Mouse (Mus musculus) spleen, postnatal 4 days (tissue): ENCODE results near the gene Tap1.
"Not testable (repeated sequence)": the region's sequence is repeated elsewhere in the genome, so short reads cannot be mapped to it uniquely, and the experiment has no call there.

Source experiments
- DNase-seq, 2 experiments: peaks; one replicate each; pipeline ENCODE4 v3.0.0; 2022; ENCODE audit warnings: low spot score in 2 of 2

Tap1 gene

GRCm38 (mm10) chr17:34187261-34187916, at the start of gene Tap1, which contains the start of gene Psmb9:
TSS of gene Tap1 (plus strand) at chr17:34187553.
TSS of gene Psmb9 (minus strand) at chr17:34187764.
- peak; percentile 98 to 99 for DNase-seq

DNA sequence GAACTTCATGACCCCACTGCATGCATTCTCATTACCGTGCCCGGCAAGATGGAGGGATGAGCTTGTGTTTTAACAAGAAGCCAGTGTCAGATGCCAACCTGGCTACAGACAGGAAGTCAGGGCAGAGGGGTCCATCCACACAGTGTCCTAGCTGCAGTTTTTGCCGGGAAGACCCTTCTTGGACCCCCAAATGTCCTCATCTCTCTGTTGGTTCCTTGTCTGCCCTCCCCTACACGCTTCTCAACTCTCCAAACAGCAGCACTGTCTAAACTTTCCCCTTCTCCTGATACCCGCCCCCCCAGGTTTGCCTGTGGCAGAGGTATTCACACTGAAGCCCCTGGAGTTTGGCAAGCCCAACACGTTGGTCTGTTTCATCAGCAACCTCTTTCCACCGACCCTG, 49.8 kb upstream of the Tap1 start:
- DNase-seq, result no peak

DNA sequence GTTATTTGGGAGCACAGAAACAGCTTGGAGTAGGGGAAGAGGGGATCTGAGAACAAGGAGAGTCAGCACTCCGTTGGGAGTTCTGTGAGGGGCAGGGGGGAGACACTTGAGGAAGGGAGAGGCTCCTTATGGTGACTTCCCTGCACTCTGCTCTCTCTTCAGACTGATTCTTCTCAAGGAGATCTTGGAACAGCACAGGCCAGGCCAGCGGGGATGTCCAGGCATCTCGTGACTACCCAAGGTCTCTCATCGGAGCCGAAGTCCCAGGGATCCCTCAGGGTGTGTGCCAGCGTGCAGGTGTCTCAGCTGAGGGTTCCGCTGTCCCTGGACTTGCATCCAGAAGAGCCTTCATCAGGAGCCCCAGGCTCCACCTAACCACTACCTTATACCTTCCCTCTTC, 48.7 kb upstream of the Tap1 start:
- DNase-seq, result no peak

GRCm38 (mm10) chr17:34139416-34139815, 47.9 kb upstream of the Tap1 start:
- DNase-seq, result no peak

- no peak for DNase-seq
Observed at GRCm38 (mm10) chr17:34140240-34140639, 47.1 kb upstream of the Tap1 start.

GRCm38 (mm10) chr17:34141448-34141847, 45.9 kb upstream of the Tap1 start:
- no peak for DNase-seq

- DNase-seq, result no peak
Observed at GRCm38 (mm10) chr17:34142456-34143010, 44.8 kb upstream of the Tap1 start.

GRCm38 (mm10) chr17:34143033-34143432, 44.3 kb upstream of the Tap1 start, which contains the start of gene H2-DMb2:
TSS of gene H2-DMb2 (plus strand) at chr17:34143307.
- peak; percentile 86 to 88 for DNase-seq

GRCm38 (mm10) chr17:34143461-34143860, 43.9 kb upstream of the Tap1 start:
- DNase-seq, result no peak

GRCm38 (mm10) chr17:34144221-34144620, 43.1 kb upstream of the Tap1 start:
- DNase-seq, result not testable (repeated sequence)

GRCm38 (mm10) chr17:34144960-34145371, 42.4 kb upstream of the Tap1 start:
- no peak for DNase-seq

- no peak for DNase-seq
Observed at GRCm38 (mm10) chr17:34152923-34153322, 34.4 kb upstream of the Tap1 start, which contains the start of gene H2-DMb1. TSS of gene H2-DMb1 (plus strand) at chr17:34153072.

- DNase-seq, result no peak
Observed at GRCm38 (mm10) chr17:34155534-34155933, 31.8 kb upstream of the Tap1 start.

DNA sequence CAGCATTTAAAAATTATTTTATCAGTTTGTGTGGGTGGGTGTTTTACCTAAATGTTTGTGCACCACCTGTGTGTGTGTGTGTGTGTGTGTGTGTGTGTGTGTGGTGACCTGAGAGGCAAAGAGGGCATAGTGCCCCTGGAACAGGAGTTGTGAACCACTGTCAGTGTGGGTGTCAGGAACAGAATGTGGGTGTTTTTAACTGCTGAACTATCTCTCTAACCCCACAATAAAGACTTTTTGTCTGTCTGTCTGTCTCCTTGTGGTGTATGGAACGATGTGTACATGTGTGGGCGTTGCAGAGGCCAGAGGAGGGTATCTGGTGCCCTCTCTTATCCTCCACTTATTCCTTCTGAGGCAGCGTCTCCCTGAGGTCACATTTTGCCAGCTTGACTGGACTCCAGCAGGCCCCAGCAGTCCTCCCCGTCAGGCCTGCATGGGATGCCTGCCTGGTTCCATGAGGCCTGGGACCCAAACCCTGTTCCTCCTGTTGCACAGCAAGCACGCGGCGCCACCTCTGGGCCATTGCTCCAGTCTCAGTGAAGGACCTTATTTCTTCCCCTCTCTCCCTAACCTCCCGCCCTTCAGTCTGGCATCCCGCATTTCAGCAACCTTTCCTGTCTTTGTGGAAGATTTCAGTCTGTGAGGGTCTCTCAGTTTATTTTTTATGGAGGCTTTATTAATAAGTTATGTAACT, 23.0 kb upstream of the Tap1 start:
- DNase-seq, result peak; percentile 51 to 74

GRCm38 (mm10) chr17:34165033-34165730, 22.2 kb upstream of the Tap1 start:
- DNase-seq, result no peak

DNA sequence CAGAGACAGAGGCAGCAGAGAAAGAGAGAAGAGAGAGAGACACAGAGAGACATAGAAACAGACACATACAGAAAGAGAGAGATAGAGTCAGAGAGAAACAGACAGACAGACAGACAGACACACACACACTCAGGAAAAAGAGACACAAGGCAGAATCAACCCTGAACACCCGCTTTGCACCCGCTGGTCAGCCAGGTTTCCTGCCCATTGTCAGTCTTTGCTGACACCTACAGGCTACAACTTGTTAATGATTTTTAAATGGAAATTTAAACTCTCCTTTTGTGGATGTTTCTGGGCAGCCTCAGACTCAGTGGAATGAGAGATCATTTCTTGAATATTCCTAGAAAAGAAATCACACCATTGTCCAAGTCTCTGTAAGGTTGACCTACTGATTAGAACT, 18.1 kb upstream of the Tap1 start:
- DNase-seq, result peak in 1 of 2 experiments; percentile 66

DNA sequence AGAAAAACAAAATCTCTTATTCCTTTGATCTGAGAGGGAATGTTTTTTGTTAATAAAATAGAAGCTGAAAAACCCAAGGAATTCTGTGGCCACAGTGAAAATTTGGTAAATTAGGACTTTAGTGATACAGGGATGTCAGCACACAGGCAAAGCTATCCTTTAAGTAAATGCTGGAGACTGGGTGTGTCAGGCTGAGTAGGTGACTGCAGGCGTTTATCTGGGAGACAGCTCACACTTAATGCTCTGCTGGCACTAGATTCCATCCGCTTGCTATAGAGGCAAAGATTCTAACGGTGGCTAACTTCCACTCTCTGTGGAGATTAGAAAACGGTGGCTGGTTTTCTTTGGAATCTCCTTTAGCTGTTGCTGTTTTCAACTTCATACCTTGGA, 16.9 kb upstream of the Tap1 start:
- no peak for DNase-seq

- DNase-seq, result peak; percentile 82 to 94
Observed at GRCm38 (mm10) chr17:34170877-34171498, 16.4 kb upstream of the Tap1 start.

DNA sequence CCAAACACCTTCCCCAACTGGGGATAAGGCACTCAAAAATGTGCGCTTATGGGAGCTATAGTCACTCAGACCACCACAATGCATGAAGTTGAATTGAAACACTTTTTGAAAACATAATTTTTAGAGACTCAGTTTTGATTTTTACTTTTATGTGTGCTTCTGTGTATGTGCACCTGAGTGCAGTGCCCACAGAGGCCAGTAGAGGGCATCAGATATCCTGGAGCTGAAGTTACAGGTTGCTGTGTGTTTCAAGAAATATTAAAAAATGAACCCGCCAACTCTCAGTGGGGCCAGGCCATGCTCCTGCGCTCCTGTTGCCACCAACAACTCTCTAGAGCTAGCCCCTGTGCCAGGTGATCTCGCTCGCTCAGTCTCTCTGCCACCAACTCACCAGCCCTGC, 14.8 kb upstream of the Tap1 start:
- no peak for DNase-seq

DNA sequence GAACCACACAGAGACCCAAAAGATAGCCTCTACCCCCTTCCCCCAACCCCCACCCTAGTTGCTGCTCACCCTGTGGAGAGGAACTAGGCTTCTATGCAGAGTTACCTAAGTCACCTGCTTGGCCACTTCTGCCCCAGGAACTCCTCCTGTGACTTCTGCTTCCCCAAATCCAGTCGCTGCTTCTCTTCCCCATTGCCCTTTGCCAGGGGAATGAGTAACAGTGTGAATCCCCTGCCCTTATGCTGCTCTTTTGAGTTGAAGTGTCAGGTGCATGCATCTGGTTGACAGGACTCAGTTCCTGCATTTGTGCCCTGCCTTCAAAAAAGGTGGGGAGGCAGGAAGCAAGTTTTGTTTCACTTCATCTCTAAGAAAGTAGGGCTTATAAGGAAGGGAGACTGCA, 13.3 kb upstream of the Tap1 start:
- DNase-seq, result peak in 1 of 2 experiments; percentile 19

GRCm38 (mm10) chr17:34177179-34177578, 10.2 kb upstream of the Tap1 start:
- no peak for DNase-seq

- DNase-seq, result no peak
Observed at GRCm38 (mm10) chr17:34179019-34179418, 8.3 kb upstream of the Tap1 start.
